Mouse (Mus musculus): ENCODE measurements at regions not wholly inside any gene's neighbourhood (a gene's known extent, or its start where the extent isn't known, plus 50 kb on each side); places are given as distances from the start of the nearest gene placed in this dataset.

GRCm38 (mm10) chr4:125880028-125880427, 144.3 kb upstream of the Csf3r start:
- DNase-seq (ENCODE audit: low read depth, low spot score) = no peak

GRCm38 (mm10) chr4:125882531-125882930, 141.8 kb upstream of the Csf3r start:
- DNase-seq (ENCODE audit: low read depth, low spot score) = no peak

- peak; percentile 17 for DNase-seq (ENCODE audit: low read depth, low spot score)
Measured at GRCm38 (mm10) chr4:125890510-125890909, 133.8 kb upstream of the Csf3r start.

GRCm38 (mm10) chr4:125893139-125893538, 131.2 kb upstream of the Csf3r start:
- DNase-seq (ENCODE audit: low read depth, low spot score) = no peak

- DNase-seq (ENCODE audit: low read depth, low spot score) = no peak
Measured at GRCm38 (mm10) chr4:125897707-125898106, 126.6 kb upstream of the Csf3r start.

- no peak for DNase-seq (ENCODE audit: low read depth, low spot score)
Measured at GRCm38 (mm10) chr4:125898631-125899348, 125.6 kb upstream of the Csf3r start.

GRCm38 (mm10) chr4:125901546-125902276, 122.6 kb upstream of the Csf3r start:
- peak; percentile 56 for DNase-seq (ENCODE audit: low read depth, low spot score)

GRCm38 (mm10) chr4:125906296-125906695, 118.1 kb upstream of the Csf3r start:
- DNase-seq (ENCODE audit: low read depth, low spot score) = no peak

GRCm38 (mm10) chr4:125908901-125909300, 115.4 kb upstream of the Csf3r start:
- no peak for DNase-seq (ENCODE audit: low read depth, low spot score)

GRCm38 (mm10) chr4:125911541-125912270, 112.6 kb upstream of the Csf3r start:
- DNase-seq (ENCODE audit: low read depth, low spot score) = no peak

GRCm38 (mm10) chr4:125912444-125913049, 111.8 kb upstream of the Csf3r start:
- DNase-seq (ENCODE audit: low read depth, low spot score) = peak; percentile 81

- DNase-seq (ENCODE audit: low read depth, low spot score) = no peak
Measured at GRCm38 (mm10) chr4:125915166-125915565, 109.2 kb upstream of the Csf3r start.

GRCm38 (mm10) chr4:125917210-125917609, 107.1 kb upstream of the Csf3r start:
- no peak for DNase-seq (ENCODE audit: low read depth, low spot score)

- DNase-seq (ENCODE audit: low read depth, low spot score) = peak; percentile 53
Measured at GRCm38 (mm10) chr4:125921550-125922316, 102.6 kb upstream of the Csf3r start.

GRCm38 (mm10) chr4:125922317-125922878, 102.0 kb upstream of the Csf3r start:
- no peak for DNase-seq (ENCODE audit: low read depth, low spot score)

GRCm38 (mm10) chr4:125923225-125923624, 101.1 kb upstream of the Csf3r start:
- DNase-seq (ENCODE audit: low read depth, low spot score) = no peak

- no peak for DNase-seq (ENCODE audit: low read depth, low spot score)
Measured at GRCm38 (mm10) chr4:125928196-125928595, 96.2 kb upstream of the Csf3r start.

- DNase-seq (ENCODE audit: low read depth, low spot score) = no peak
Measured at GRCm38 (mm10) chr4:125929122-125929772, 95.1 kb upstream of the Csf3r start.

- no peak for DNase-seq (ENCODE audit: low read depth, low spot score)
Measured at GRCm38 (mm10) chr4:125930764-125931163, 93.6 kb upstream of the Csf3r start.

- DNase-seq (ENCODE audit: low read depth, low spot score) = no peak
Measured at GRCm38 (mm10) chr4:125931321-125931720, 93.0 kb upstream of the Csf3r start.

All from brain, adult 2 months (tissue).